Mouse (Mus musculus): ENCODE results near the gene Sox5.

- TF ChIP-seq CTCF (IDR thresholded peaks at IDR 0.05; ENCODE audit: borderline replicate concordance, insufficient read depth, low read length): no peak
- TF ChIP-seq POLR2A (IDR thresholded peaks at IDR 0.05; ENCODE audit: low read depth, low read length): no peak
These were observed 683.7 kb downstream of the Sox5 start for GRCm38 (mm10) chr6:144098119-144098518.

All from embryonic fibroblast, embryonic 13.5 days (primary cell).